Comparison of ENCODE assay signal across 20 mouse cellular contexts in genomic region chr13:47246459-47246858, GRCm38 (mm10).
A peak's percentile ranks its signal among the peaks of the same experiment; 100 is the strongest.
DNase-seq lines count a peak whose midpoint lies in the region; ATAC-seq and TF ChIP-seq lines count a peak whose summit lies in the region.
"Had no signal": no experiment of that assay in that cellular context is flagged by ENCODE, and none has a peak within 500 bp of the region (broad histone marks: within the 10 kb centered on the region; RNA-seq: fewer than 3 reads in every experiment).

No protein-coding gene starts in this region.

- TF ChIP-seq CTCF in liver, postnatal 0 days (IDR thresholded peaks at IDR 0.05; ENCODE audit: low read depth), result no peak
- TF ChIP-seq CTCF in stomach, postnatal 0 days (IDR thresholded peaks at IDR 0.05; ENCODE audit: low read depth), result peak; percentile 18; the same call in 1 of the 2 replicates

- H3K9ac ChIP-seq in heart, embryonic 12.5 days, result no peak overlapping the region
- H3K9ac ChIP-seq in liver, postnatal 0 days (replicated peaks), result no peak overlapping the region
- no peak overlapping the region for H3K9ac ChIP-seq in liver, embryonic 11.5 days (ENCODE audit: low read depth, low read length)
- no peak overlapping the region for H3K9ac ChIP-seq in midbrain, embryonic 14.5 days (replicated peaks; ENCODE audit: low read length)
- H3K9ac ChIP-seq in stomach, postnatal 0 days (ENCODE audit: low read length), result no peak overlapping the region
- H3K9ac ChIP-seq: embryonic facial prominence, embryonic 12.5 days; forebrain, embryonic 15.5 days; hindbrain, embryonic 15.5 days had no signal

- peaks cover 48% of the 10 kb centered on the region for H3K4me1 ChIP-seq in heart, embryonic 12.5 days (replicated peaks)
- peaks cover 27% of the 10 kb centered on the region for H3K4me1 ChIP-seq in liver, postnatal 0 days (ENCODE audit: insufficient read depth)
- no peaks in the 10 kb centered on the region for H3K4me1 ChIP-seq in liver, embryonic 11.5 days (replicated peaks; ENCODE audit: control insufficient read depth, insufficient read depth, low read length)
- peaks cover 40% of the 10 kb centered on the region for H3K4me1 ChIP-seq in midbrain, embryonic 14.5 days (ENCODE audit: control insufficient read depth, insufficient read depth, low read length)
- H3K4me1 ChIP-seq in stomach, postnatal 0 days (replicated peaks; ENCODE audit: control insufficient read depth, insufficient read depth), result no peaks in the 10 kb centered on the region

- WGBS in heart, embryonic 12.5 days, result 41% methylated on average over 10 of the region's 10 CpGs
- WGBS in liver, postnatal 0 days (ENCODE audit: insufficient replicate concordance), result 68% methylated on average over 10 of the region's 10 CpGs
- WGBS in liver, embryonic 11.5 days, result 72% methylated on average over 10 of the region's 10 CpGs
- WGBS in midbrain, embryonic 14.5 days, result 17% methylated on average over 10 of the region's 10 CpGs
- WGBS in stomach, postnatal 0 days, result 47% methylated on average over 10 of the region's 10 CpGs

- no peak overlapping the region for H3K27ac ChIP-seq in heart, embryonic 12.5 days (ENCODE audit: poor library complexity, severe bottlenecking)
- peak overlapping the region; percentile 69; the same call in 1 of the 2 replicates for H3K27ac ChIP-seq in liver, postnatal 0 days (ENCODE audit: low read depth)
- H3K27ac ChIP-seq in liver, embryonic 11.5 days (ENCODE audit: low read depth, low read length), result no peak overlapping the region
- H3K27ac ChIP-seq in midbrain, embryonic 14.5 days (replicated peaks; ENCODE audit: low read depth, low read length), result peak overlapping the region; percentile 60; the same call in 1 of the 2 replicates
- H3K27ac ChIP-seq in stomach, postnatal 0 days (replicated peaks), result no peak overlapping the region
- H3K27ac ChIP-seq: embryonic facial prominence, embryonic 12.5 days; forebrain, embryonic 15.5 days; hindbrain, embryonic 15.5 days had no signal

- H3K9me3 ChIP-seq in heart, embryonic 12.5 days (replicated peaks), result no peaks in the 10 kb centered on the region
- H3K9me3 ChIP-seq in liver, postnatal 0 days (ENCODE audit: low read length), result no peaks in the 10 kb centered on the region
- no peaks in the 10 kb centered on the region for H3K9me3 ChIP-seq in liver, embryonic 11.5 days (ENCODE audit: control insufficient read depth, low read length)
- no peaks in the 10 kb centered on the region for H3K9me3 ChIP-seq in midbrain, embryonic 14.5 days (ENCODE audit: control insufficient read depth, low read length)
- no peaks in the 10 kb centered on the region for H3K9me3 ChIP-seq in stomach, postnatal 0 days (ENCODE audit: control insufficient read depth, low read length)
- H3K9me3 ChIP-seq: embryonic facial prominence, embryonic 12.5 days; forebrain, embryonic 15.5 days; hindbrain, embryonic 15.5 days had no signal

- TF ChIP-seq EP300 in liver, postnatal 0 days (IDR thresholded peaks at IDR 0.05; ENCODE audit: low read depth), result no peak
- TF ChIP-seq EP300 in stomach, postnatal 0 days (optimal IDR thresholded peaks at IDR 0.05), result no peak

- peak overlapping the region; percentile 25; the same call in 1 of the 2 replicates for H3K4me2 ChIP-seq in heart, embryonic 12.5 days
- no peak overlapping the region for H3K4me2 ChIP-seq in liver, postnatal 0 days (ENCODE audit: low read depth, low read length)
- no peak overlapping the region for H3K4me2 ChIP-seq in liver, embryonic 11.5 days
- no peak overlapping the region for H3K4me2 ChIP-seq in midbrain, embryonic 14.5 days (ENCODE audit: low read length)
- H3K4me2 ChIP-seq in stomach, postnatal 0 days (replicated peaks; ENCODE audit: low read depth), result no peak overlapping the region
- H3K4me2 ChIP-seq: embryonic facial prominence, embryonic 12.5 days; forebrain, embryonic 15.5 days; hindbrain, embryonic 15.5 days had no signal

- H3K36me3 ChIP-seq in heart, embryonic 12.5 days, result peaks cover 7% of the 10 kb centered on the region; the same call in 1 of the 2 replicates
- peaks cover 35% of the 10 kb centered on the region for H3K36me3 ChIP-seq in liver, postnatal 0 days (replicated peaks; ENCODE audit: insufficient read depth, low read length)
- no peaks in the 10 kb centered on the region for H3K36me3 ChIP-seq in liver, embryonic 11.5 days (ENCODE audit: control insufficient read depth, insufficient read depth, low read length)
- no peaks in the 10 kb centered on the region for H3K36me3 ChIP-seq in midbrain, embryonic 14.5 days (ENCODE audit: control insufficient read depth, insufficient read depth, low read length)
- H3K36me3 ChIP-seq in stomach, postnatal 0 days (ENCODE audit: control insufficient read depth, insufficient read depth, low read length), result no peaks in the 10 kb centered on the region; the same call in 1 of the 2 replicates
- H3K36me3 ChIP-seq: embryonic facial prominence, embryonic 12.5 days; forebrain, embryonic 15.5 days; hindbrain, embryonic 15.5 days had no signal

- ATAC-seq in heart, embryonic 12.5 days (ENCODE audit: insufficient number of reproducible peaks, low FRiP score), result no peak
- ATAC-seq in liver, postnatal 0 days, result no peak
- ATAC-seq in liver, embryonic 11.5 days (replicated peaks; ENCODE audit: low FRiP score), result no peak
- ATAC-seq in midbrain, embryonic 14.5 days (ENCODE audit: low FRiP score, low TSS enrichment), result no peak; the same call in 1 of the 2 replicates
- no peak for ATAC-seq in stomach, postnatal 0 days (ENCODE audit: low FRiP score, low TSS enrichment)
- ATAC-seq: activated CD4-positive, CD25-positive, alpha-beta regulatory T cell, adult 4 months; forebrain, embryonic 15.5 days; Patski had no signal

- H3K27me3 ChIP-seq in heart, embryonic 12.5 days (replicated peaks), result no peaks in the 10 kb centered on the region
- no peaks in the 10 kb centered on the region for H3K27me3 ChIP-seq in liver, postnatal 0 days (ENCODE audit: insufficient read depth, low read length)
- H3K27me3 ChIP-seq in liver, embryonic 11.5 days (replicated peaks; ENCODE audit: control insufficient read depth, insufficient read depth, low read length), result no peaks in the 10 kb centered on the region
- no peaks in the 10 kb centered on the region for H3K27me3 ChIP-seq in midbrain, embryonic 14.5 days (ENCODE audit: control insufficient read depth, insufficient read depth, low read length)
- H3K27me3 ChIP-seq in stomach, postnatal 0 days (ENCODE audit: control insufficient read depth, insufficient read depth, low read length), result no peaks in the 10 kb centered on the region
- H3K27me3 ChIP-seq: CH12.LX; embryonic facial prominence, embryonic 12.5 days; forebrain, embryonic 15.5 days; hindbrain, embryonic 15.5 days; Patski had no signal

- DNase-seq in heart, postnatal 10 days, result no peak
- no peak for DNase-seq in liver, postnatal 0 days
- no peak for DNase-seq in liver, embryonic 11.5 days (ENCODE audit: low spot score)
- peak; percentile 80 for DNase-seq in midbrain, embryonic 14.5 days
- no peak for DNase-seq in stomach, postnatal 0 days (ENCODE audit: low spot score)
- DNase-seq in cerebellum, postnatal 36 days, result no peak
- DNase-seq: adrenal gland, postnatal 14 days; cerebellum, adult 2 months; cerebellum, postnatal 10 days; embryo, embryonic 11 days; gastrocnemius, postnatal 36 days; heart, adult 18-20 months; heart, postnatal 14 days had no signal

- intact Hi-C loops in heart, postnatal 10 days (cut with DNase I), result loop anchor here (2.0 kb wide), 1 partner anchor 30 kb away; no protein-coding TSS in a partner anchor

- H3K4me3 ChIP-seq in heart, embryonic 12.5 days, result no peak overlapping the region
- H3K4me3 ChIP-seq in liver, postnatal 0 days (ENCODE audit: low read depth, low read length), result no peak overlapping the region
- no peak overlapping the region for H3K4me3 ChIP-seq in liver, embryonic 11.5 days (ENCODE audit: low read depth, low read length)
- no peak overlapping the region for H3K4me3 ChIP-seq in midbrain, embryonic 14.5 days (replicated peaks; ENCODE audit: low read depth, low read length)
- no peak overlapping the region for H3K4me3 ChIP-seq in stomach, postnatal 0 days (ENCODE audit: low read depth, low read length)
- H3K4me3 ChIP-seq: embryonic facial prominence, embryonic 12.5 days; forebrain, embryonic 15.5 days; hindbrain, embryonic 15.5 days had no signal

Comparison
In these comparisons a context has a peak if more than half of its experiments do, and no peak if none do; other contexts are left out.
1. H3K27ac ChIP-seq: peak in liver, postnatal 0 days (single experiment) and midbrain, embryonic 14.5 days (single experiment); none in heart, embryonic 12.5 days (single experiment), liver, embryonic 11.5 days (single experiment) and stomach, postnatal 0 days (single experiment).